Mouse (Mus musculus) cerebellum, adult 8-10 months (tissue): ENCODE data around the gene Lsp1.

Experiments
- DNase-seq: peaks from one replicate; pipeline ENCODE4 v3.0.0; 2022

Lsp1 gene

GRCm38 (mm10) chr7:142476795-142477452 lies 16.3 kb downstream of the Lsp1 start:
- peak; percentile 43 for DNase-seq

GRCm38 (mm10) chr7:142478001-142478400 lies 17.4 kb downstream of the Lsp1 start:
- no peak for DNase-seq

DNA sequence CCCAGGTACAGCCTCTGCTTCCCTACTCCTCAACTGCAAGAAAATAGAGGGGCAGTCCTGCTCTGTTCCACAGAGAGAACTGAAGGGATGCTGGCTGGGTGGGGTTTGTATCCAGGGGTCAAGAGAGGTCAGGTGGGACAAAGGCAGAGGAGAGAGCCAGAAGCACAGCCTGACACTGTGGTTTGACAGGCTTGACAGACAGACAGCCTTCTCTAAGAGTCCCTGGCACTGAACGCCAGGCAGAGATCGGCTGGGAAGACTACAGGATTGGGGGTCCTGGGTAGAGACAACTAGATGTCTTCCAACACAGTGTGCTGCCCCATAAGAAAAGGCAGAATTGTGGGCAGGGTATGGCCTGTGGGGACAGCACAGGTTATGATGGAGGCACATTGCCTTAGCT lies 18.0 kb downstream of the Lsp1 start:
- DNase-seq: no peak

GRCm38 (mm10) chr7:142479307-142479706 lies 18.7 kb downstream of the Lsp1 start:
- no peak for DNase-seq

- no peak for DNase-seq
Measured at GRCm38 (mm10) chr7:142479886-142480285, 19.3 kb downstream of the Lsp1 start.

- no peak for DNase-seq
Measured at GRCm38 (mm10) chr7:142480661-142481060, 20.1 kb downstream of the Lsp1 start.

DNA sequence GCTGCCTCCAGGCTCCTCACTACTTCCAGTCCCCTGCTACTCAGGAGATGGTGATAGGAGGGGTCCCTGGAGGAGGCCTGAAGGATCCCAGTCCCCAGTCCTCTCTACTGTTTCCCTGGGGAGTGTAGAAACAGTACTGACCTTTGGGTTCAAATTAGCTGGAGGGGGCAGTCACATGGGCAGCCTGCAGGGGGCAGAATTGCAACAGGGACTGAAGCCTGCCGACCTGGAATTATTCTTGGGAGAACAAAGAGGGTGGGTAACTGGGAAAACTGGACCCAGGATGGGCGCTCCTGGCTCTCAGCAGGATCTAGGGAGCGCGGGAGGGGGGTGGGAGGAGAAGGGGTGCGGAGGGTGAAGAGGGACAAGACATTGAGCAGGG lies 20.6 kb downstream of the Lsp1 start:
- no peak for DNase-seq

GRCm38 (mm10) chr7:142481568-142482255 lies 21.1 kb downstream of the Lsp1 start:
- DNase-seq: no peak

DNA sequence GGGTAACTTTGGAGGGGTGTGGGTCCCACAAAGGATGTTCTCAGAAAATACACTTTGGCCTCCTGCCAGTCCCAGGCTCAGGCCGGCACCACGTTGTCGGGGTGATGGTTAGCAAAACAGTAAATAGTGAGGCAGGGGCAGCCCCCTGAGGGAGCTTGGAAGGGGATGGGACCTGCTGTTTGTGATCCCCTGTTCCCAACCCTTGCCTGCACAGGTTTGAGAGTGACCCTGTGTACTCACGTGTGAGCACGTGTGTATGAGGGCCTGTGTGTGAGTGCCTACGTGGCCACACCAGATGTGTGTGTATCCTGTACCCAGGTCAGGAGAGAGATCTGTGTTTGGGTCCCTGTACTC lies 21.6 kb downstream of the Lsp1 start:
- no peak for DNase-seq

GRCm38 (mm10) chr7:142483136-142483535 lies 22.5 kb downstream of the Lsp1 start:
- no peak for DNase-seq

GRCm38 (mm10) chr7:142484780-142485179 lies 24.2 kb downstream of the Lsp1 start:
- no peak for DNase-seq

DNA sequence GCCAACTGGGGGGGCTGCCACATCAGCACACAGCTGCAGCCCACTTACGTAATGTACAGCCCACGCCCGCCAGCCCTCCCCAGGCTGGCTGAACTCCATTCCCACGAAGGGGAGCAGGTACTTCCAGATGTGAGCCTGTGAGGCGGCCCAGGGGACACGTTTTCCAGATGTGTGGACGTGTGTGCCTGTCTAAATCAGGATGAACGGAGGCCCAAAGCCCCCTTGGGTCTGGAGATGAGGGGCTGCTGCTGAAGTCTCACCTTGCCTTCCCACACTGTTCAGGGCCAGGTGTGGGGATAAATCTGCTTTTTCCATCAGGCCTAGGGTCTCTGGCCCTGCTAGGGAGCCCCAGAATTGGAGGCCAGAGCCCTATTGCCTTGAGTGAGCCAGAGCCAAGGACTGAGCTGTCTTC lies 26.1 kb downstream of the Lsp1 start:
- DNase-seq: no peak

- DNase-seq: no peak
Measured at GRCm38 (mm10) chr7:142487341-142487859, 26.8 kb downstream of the Lsp1 start.

- no peak for DNase-seq
Measured at GRCm38 (mm10) chr7:142488053-142488452, 27.4 kb downstream of the Lsp1 start.

GRCm38 (mm10) chr7:142493535-142493934 lies 32.9 kb downstream of the Lsp1 start:
- no peak for DNase-seq

DNA sequence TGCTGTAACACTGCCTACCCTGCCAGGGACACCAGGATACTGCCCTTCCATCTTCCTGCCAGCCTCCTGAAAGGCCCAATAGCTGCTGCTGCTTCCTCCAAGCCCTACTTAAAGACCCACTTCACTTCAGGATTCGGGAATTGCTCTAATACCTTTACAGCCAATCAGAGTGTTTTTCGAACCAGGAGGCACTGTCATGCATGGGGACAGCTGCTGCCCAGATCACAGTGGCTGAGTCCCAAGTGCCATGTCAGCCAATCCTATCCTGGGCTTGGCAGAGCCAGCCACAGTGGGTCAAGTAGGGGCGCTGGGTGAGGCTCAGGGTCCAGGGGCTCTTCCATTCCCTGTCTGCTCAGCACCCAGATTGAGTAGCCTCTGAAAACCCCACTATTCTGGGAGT lies 35.5 kb downstream of the Lsp1 start:
- DNase-seq: no peak

- no peak for DNase-seq
Measured at GRCm38 (mm10) chr7:142496800-142497199, 36.2 kb downstream of the Lsp1 start.

DNA sequence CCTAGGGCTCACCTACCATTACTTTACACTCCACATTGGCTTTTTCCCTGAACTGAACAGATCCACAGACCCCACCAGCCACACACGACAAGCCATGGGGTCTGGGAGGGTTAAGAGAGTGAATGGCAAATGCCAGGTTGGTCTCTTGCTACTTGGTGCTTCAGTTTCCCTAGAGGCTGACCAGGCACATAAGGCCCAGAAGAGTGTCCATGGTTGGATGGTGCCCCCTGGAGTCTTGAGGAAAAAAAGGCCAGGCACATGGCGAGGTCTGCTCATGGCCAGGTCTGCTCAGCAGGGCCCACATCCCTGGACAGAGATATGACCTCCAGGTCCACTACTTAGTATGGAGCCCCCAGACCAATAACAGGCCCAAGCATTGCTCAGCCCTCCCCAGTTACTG lies 37.2 kb downstream of the Lsp1 start:
- DNase-seq: peak; percentile 56

- no peak for DNase-seq
Measured at GRCm38 (mm10) chr7:142498575-142498974, 38.0 kb downstream of the Lsp1 start, which contains the start of gene Tnnt3. Tnnt3 (plus strand) TSS chr7:142498836.

DNA sequence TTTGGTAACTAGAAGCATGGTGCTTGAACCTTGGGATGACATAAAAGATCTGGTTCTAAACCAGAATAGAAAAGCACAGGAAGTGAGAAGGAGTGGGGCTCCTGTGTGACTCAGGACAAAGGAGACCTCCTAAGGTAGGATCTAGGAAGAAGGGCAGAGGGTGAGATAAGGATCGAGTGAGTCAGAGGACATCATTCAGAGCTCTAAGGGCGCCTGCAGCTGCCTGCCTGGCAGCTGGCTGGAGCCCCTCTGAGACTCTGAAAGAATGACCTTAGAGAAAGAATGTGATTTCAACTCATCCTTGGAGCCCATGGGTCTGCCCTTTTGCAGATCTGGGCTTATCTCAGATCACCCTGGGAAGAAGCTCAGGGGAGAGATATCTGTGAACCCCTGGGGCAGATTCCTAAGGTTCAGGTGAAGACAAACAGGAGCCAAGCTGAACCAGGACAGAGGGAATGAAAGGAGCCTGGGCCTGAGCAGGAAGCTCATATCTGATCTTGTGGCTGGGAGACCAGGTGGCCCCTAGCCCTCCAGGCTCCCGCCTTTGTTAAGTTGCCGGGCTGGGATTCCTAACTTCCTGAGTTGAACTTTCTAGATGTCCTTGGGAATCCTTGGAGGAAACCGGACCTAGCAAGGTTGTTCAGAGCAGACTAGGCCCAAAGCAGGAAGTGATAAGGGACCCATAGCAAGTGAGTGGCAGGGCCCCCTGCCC lies 38.6 kb downstream of the Lsp1 start:
- no peak for DNase-seq

GRCm38 (mm10) chr7:142500032-142500431 lies 39.4 kb downstream of the Lsp1 start:
- DNase-seq: no peak

DNA sequence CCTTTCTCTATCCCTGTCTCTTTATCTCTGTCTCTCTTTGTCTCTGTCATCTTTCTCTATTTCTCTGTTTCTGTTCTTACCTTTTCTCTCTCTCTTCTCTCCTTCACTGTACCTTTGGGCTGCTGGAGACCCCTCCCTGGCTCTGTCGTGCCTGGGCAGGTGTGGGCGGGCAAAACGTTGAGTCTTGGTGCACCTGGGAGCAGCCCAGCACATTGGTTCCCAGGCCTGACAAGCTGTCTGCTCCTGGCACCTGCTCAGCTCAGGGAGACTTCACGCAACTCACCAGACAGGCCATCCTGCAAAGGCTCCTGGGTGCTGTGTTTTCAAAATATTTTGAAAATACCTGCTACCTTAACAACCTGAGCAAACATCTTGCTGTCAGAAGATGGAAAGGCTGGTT lies 42.6 kb downstream of the Lsp1 start:
- DNase-seq: no peak

GRCm38 (mm10) chr7:142505942-142506341 lies 45.3 kb downstream of the Lsp1 start:
- no peak for DNase-seq

GRCm38 (mm10) chr7:142506501-142506900 lies 45.9 kb downstream of the Lsp1 start:
- no peak for DNase-seq
